Mouse (Mus musculus) embryonic stem cell, embryonic (primary cell): ENCODE measurements at regions not wholly inside any gene's neighbourhood (a gene's known extent, or its start where the extent isn't known, plus 50 kb on each side); places are given as distances from the start of the nearest gene placed in this dataset.

Experiments used
- CTCF ChIA-PET, 4 experiments: fragments of 300-600 bp in 2 of 4; fragments of 350-600 bp in 2 of 4; sonication (Branson Sonifier 250); formaldehyde crosslinking; loops; one replicate each; lab custom pipeline; 2022; ENCODE audit warnings: inconsistent platforms in 2 of 4; lab: Charles Lee
- POLR2A ChIA-PET, 4 experiments: fragments of 300-600 bp in 2 of 4; fragments of 350-600 bp in 2 of 4; sonication (Branson Sonifier 250); formaldehyde crosslinking; loops; one replicate each; lab custom pipeline; 2022; ENCODE audit warnings: antibody characterized with exemption in 4 of 4, inconsistent platforms in 1 of 4; lab: Charles Lee

GRCm38 (mm10) chr14:105500966-105501741 is 242.8 kb downstream of the Ndfip2 start:
- ChIA-PET POLR2A (interaction anchor here in 1 of 4 experiments (0.7 kb wide), 1 partner anchor 260 kb away, joined by 3 read pairs; no protein-coding TSS in a partner anchor), CTCF (no interaction called here)

- POLR2A ChIA-PET, result interaction anchor here in 3 of 4 experiments (0.6 to 0.7 kb wide), 5 partner anchors 33 to 396 kb away, joined by 3 to 9 read pairs (median 5); no protein-coding TSS in a partner anchor
- CTCF ChIA-PET, result interaction anchor here in 1 of 4 experiments (0.5 to 0.6 kb wide), 2 partner anchors 303 to 606 kb away, joined by 3 read pairs; no protein-coding TSS in a partner anchor
These were observed 241.0 kb downstream of the Ndfip2 start for GRCm38 (mm10) chr14:105499319-105499895.

- POLR2A ChIA-PET, result interaction anchor here in 1 of 4 experiments (0.6 kb wide), 1 partner anchor 397 kb away, joined by 5 read pairs; no protein-coding TSS in a partner anchor
- CTCF ChIA-PET, result interaction anchor here in 1 of 4 experiments (0.5 kb wide), 1 partner anchor 1778 kb away, joined by 11 read pairs; no protein-coding TSS in a partner anchor
These were observed 240.0 kb downstream of the Ndfip2 start for GRCm38 (mm10) chr14:105498155-105498906.

GRCm38 (mm10) chr14:105495161-105495560 is 236.8 kb downstream of the Ndfip2 start:
- ChIA-PET CTCF (no interaction called here), POLR2A (no interaction called here)

- ChIA-PET CTCF (no interaction called here), POLR2A (no interaction called here)
These were observed 236.0 kb downstream of the Ndfip2 start for GRCm38 (mm10) chr14:105494415-105494814.

GRCm38 (mm10) chr14:105490158-105490557 is 231.8 kb downstream of the Ndfip2 start:
- ChIA-PET CTCF (no interaction called here), POLR2A (no interaction called here)

GRCm38 (mm10) chr14:105483352-105484083 is 225.1 kb downstream of the Ndfip2 start:
- ChIA-PET CTCF (interaction anchor here in 2 of 4 experiments (0.6 kb wide), 3 partner anchors 19 to 1216 kb away, joined by 3 to 7 read pairs (median 4); no protein-coding TSS in a partner anchor), POLR2A (interaction anchor here in 1 of 4 experiments (0.6 to 0.7 kb wide), 3 partner anchors 81 to 315 kb away, joined by 3 read pairs; no protein-coding TSS in a partner anchor)

GRCm38 (mm10) chr14:105482644-105483351 is 224.4 kb downstream of the Ndfip2 start:
- POLR2A ChIA-PET, result interaction anchor here in 1 of 4 experiments (0.6 to 0.7 kb wide), 2 partner anchors 137 to 315 kb away, joined by 3 read pairs; no protein-coding TSS in a partner anchor

GRCm38 (mm10) chr14:105480048-105480447 is 221.7 kb downstream of the Ndfip2 start:
- POLR2A ChIA-PET, result no interaction called here
- CTCF ChIA-PET, result interaction anchor here in 1 of 4 experiments (0.6 kb wide), 1 partner anchor 394 kb away, joined by 3 read pairs; no protein-coding TSS in a partner anchor

More at GRCm38 (mm10) chr14:105482644-105483351, 224.4 kb downstream of the Ndfip2 start:
- CTCF ChIA-PET, result interaction anchor here in 2 of 4 experiments (0.6 kb wide), 2 partner anchors 415 to 1216 kb away, joined by 3 to 4 read pairs; no protein-coding TSS in a partner anchor

- POLR2A ChIA-PET, result no interaction called here
These were observed 216.7 kb downstream of the Ndfip2 start for GRCm38 (mm10) chr14:105474991-105475553.

GRCm38 (mm10) chr14:105448919-105449458 is 190.6 kb downstream of the Ndfip2 start:
- CTCF ChIA-PET, result no interaction called here
- POLR2A ChIA-PET, result no interaction called here

More at GRCm38 (mm10) chr14:105474991-105475553, 216.7 kb downstream of the Ndfip2 start:
- CTCF ChIA-PET, result interaction anchor here in 2 of 4 experiments (0.6 kb wide), 2 partner anchors 257 to 448 kb away, joined by 3 to 5 read pairs; no protein-coding TSS in a partner anchor

- CTCF ChIA-PET, result no interaction called here
- POLR2A ChIA-PET, result no interaction called here
These were observed 188.7 kb downstream of the Ndfip2 start for GRCm38 (mm10) chr14:105447088-105447487.

GRCm38 (mm10) chr14:105435343-105435742 is 177.0 kb downstream of the Ndfip2 start:
- ChIA-PET CTCF (no interaction called here), POLR2A (no interaction called here)

- POLR2A ChIA-PET, result no interaction called here
- CTCF ChIA-PET, result no interaction called here
These were observed 175.1 kb downstream of the Ndfip2 start for GRCm38 (mm10) chr14:105433456-105433855.

GRCm38 (mm10) chr14:105432670-105433069 is 174.3 kb downstream of the Ndfip2 start:
- CTCF ChIA-PET, result no interaction called here

GRCm38 (mm10) chr14:105431584-105431983 is 173.2 kb downstream of the Ndfip2 start:
- POLR2A ChIA-PET, result interaction anchor here in 1 of 4 experiments (0.7 kb wide), 1 partner anchor 274 kb away, joined by 3 read pairs; no protein-coding TSS in a partner anchor
- CTCF ChIA-PET, result no interaction called here

More at GRCm38 (mm10) chr14:105432670-105433069, 174.3 kb downstream of the Ndfip2 start:
- POLR2A ChIA-PET, result no interaction called here
